Mouse (Mus musculus): ENCODE measurements around the gene Phyh. TPM values are rescaled to one million over a fixed set of nuclear protein-coding genes. Genes with fewer than 3 reads are reported as not detected.

The Phyh gene
- polyA plus RNA-seq, 1 experiment from 2014 or later, result 90.7 TPM

DNA sequence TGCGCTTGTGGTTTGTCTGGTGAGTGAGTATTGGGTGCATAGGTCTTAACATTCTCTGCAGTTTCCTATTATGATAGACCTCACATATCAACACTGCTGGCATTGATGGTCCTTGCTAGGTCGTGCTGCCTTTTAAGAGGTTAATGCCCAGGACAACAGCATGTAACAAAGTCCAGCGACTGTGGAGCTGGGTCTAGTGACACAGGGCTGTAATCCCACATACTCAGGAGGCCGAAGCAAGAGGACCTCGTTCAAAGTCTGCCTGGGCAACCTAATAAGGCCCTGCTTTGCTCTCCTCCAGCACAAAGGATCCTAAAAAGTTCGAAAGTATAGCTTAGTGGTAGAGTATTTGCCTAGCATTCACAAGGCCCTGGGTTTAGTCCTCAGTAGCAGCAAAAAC lies 8.9 kb upstream of the Phyh start:
- Histone ChIP-seq H3K36me3 (ENCODE audit: control insufficient read depth, insufficient read depth, low read length) (peaks cover 27% of the 10 kb centered on the region), H3K4me2 (ENCODE audit: low read depth, low read length) (no peak overlapping the region), H3K27ac (ENCODE audit: low read depth, low read length) (no peak overlapping the region), H3K9me3 (ENCODE audit: control insufficient read depth, low read length) (no peaks in the 10 kb centered on the region), H3K4me1 (ENCODE audit: control insufficient read depth, insufficient read depth, low read length) (no peaks in the 10 kb centered on the region), H3K4me3 (ENCODE audit: low read depth, low read length) (no peak overlapping the region), H3K9ac (replicated peaks; ENCODE audit: low read depth, low read length) (no peak overlapping the region), H3K27me3 (ENCODE audit: control insufficient read depth, insufficient read depth, low read length) (no peaks in the 10 kb centered on the region)
- 74% methylated on average over 6 of the region's 6 CpGs for WGBS
- ATAC-seq (ENCODE audit: low read depth), result no peak

DNA sequence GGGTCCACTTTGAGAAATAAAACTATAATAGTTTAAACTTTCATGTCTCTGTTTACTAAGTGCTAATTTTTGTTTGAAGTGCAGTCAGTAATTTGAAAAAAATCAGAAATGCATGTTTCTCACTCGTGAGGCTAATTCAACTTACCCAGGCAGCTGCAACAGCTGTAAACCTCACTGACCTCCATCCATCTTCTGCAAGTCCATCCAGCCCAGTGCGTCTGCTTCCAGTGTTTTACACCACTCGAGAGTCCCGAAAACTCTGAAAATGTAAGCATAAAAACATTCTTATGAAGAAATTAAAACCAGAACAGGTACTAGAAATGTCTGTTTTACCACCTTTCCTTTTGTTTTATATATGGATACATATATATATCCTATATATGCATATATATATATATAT lies 8.3 kb upstream of the Phyh start:
- no peak overlapping the region for H3K9ac ChIP-seq (replicated peaks; ENCODE audit: low read depth, low read length)
- H3K27me3 ChIP-seq (ENCODE audit: control insufficient read depth, insufficient read depth, low read length), result no peaks in the 10 kb centered on the region
- no peak for ATAC-seq (ENCODE audit: low read depth)
- H3K4me1 ChIP-seq (ENCODE audit: control insufficient read depth, insufficient read depth, low read length), result no peaks in the 10 kb centered on the region
- no peak overlapping the region for H3K4me2 ChIP-seq (ENCODE audit: low read depth, low read length)
- 75% methylated on average over 4 of the region's 4 CpGs for WGBS
- H3K9me3 ChIP-seq (ENCODE audit: control insufficient read depth, low read length), result no peaks in the 10 kb centered on the region
- no peak overlapping the region for H3K4me3 ChIP-seq (ENCODE audit: low read depth, low read length)
- H3K36me3 ChIP-seq (ENCODE audit: control insufficient read depth, insufficient read depth, low read length), result peaks cover 24% of the 10 kb centered on the region
- no peak overlapping the region for H3K27ac ChIP-seq (ENCODE audit: low read depth, low read length)

DNA sequence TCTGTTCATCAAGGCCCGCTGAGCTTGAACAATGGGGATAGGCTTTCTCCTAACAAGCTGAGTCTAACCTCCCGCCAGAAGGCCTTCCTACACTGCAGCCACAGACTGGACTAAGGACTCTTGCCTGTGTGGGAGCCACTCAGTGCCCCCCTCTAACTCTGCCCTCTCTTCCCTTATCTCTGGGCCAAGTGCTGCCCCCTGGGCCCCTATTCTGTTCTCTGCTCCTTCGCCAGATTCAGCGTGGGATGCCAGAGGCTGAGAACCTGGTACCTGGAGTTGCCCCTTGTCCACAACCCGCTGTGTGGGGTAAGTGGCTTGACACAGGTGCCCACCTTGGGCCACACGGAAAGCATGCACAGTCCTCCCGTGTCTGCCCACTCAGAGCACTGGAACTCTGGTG lies 4.9 kb upstream of the Phyh start:
- Histone ChIP-seq H3K4me1 (ENCODE audit: control insufficient read depth, insufficient read depth, low read length) (no peaks in the 10 kb centered on the region), H3K9me3 (ENCODE audit: control insufficient read depth, low read length) (no peaks in the 10 kb centered on the region), H3K27ac (ENCODE audit: low read depth, low read length) (no peak overlapping the region), H3K27me3 (ENCODE audit: control insufficient read depth, insufficient read depth, low read length) (no peaks in the 10 kb centered on the region), H3K4me2 (ENCODE audit: low read depth, low read length) (no peak overlapping the region), H3K36me3 (ENCODE audit: control insufficient read depth, insufficient read depth, low read length) (no peaks in the 10 kb centered on the region), H3K4me3 (ENCODE audit: low read depth, low read length) (no peak overlapping the region), H3K9ac (replicated peaks; ENCODE audit: low read depth, low read length) (no peak overlapping the region)
- no peak for ATAC-seq (ENCODE audit: low read depth)
- WGBS, result 66% methylated on average over 7 of the region's 7 CpGs

DNA sequence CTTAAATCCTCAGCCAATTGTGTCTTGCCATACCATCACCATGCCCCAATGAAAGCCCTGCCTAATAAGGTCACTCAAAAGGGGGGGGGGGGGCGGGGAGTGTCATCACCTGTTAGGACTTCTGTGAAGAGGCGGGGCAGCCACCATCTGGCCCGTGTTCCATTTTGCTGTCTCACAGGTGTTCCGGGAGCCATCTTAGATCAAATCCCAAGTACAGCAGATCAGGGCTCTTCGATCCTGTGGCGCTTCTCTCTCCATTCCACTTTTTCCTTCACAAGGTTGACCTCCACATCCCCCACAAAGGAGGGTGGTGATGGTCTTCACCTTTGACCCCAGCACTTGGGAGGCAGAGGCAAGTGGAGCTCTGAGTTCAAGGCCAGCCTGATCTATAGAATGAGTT lies 2.8 kb upstream of the Phyh start:
- WGBS, result 72% methylated on average over 6 of the region's 6 CpGs
- Histone ChIP-seq H3K36me3 (ENCODE audit: control insufficient read depth, insufficient read depth, low read length) (no peaks in the 10 kb centered on the region), H3K4me2 (ENCODE audit: low read depth, low read length) (no peak overlapping the region), H3K9me3 (ENCODE audit: control insufficient read depth, low read length) (no peaks in the 10 kb centered on the region), H3K4me3 (ENCODE audit: low read depth, low read length) (no peak overlapping the region), H3K9ac (replicated peaks; ENCODE audit: low read depth, low read length) (no peak overlapping the region), H3K27ac (ENCODE audit: low read depth, low read length) (no peak overlapping the region), H3K27me3 (ENCODE audit: control insufficient read depth, insufficient read depth, low read length) (no peaks in the 10 kb centered on the region), H3K4me1 (ENCODE audit: control insufficient read depth, insufficient read depth, low read length) (0 out of 2 replicates have a peak, but pooled peaks cover 5% of the 10 kb centered on the region)
- no peak for ATAC-seq (ENCODE audit: low read depth)

DNA sequence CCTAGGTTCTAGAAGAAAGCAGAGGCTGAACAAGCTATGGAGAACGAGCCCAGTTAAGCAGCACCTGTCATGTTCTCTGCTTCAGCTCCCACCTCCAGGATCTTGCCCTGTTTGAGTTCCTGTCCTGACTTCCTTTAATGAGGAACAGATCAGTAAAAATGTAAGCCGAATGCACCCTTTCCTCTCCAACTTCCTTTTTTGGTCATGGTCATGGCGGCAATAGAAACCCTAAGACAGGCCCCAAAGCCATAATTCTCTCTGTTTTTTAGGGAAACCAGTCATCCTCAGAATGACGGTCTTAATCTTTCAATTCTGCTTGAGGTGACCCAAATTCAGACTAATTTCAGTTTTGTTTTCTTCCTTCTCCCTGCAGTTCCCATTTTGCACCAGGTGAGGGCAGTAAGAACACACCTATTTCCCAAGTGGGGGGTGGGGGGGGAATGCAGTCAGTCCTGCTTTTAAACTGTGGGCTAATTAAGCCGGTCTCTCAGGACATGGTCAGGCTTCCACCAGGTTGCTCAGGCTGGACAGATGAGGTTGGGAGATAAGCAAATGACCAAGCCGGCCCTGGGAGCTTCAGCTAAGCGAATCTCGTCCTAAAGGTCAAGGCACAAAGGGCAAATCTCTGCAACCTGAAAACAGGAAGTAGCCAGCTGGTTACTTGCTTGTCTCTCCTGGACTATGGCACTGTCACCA lies 1.3 kb upstream of the Phyh start:
- no peaks in the 10 kb centered on the region for H3K27me3 ChIP-seq (ENCODE audit: control insufficient read depth, insufficient read depth, low read length)
- WGBS, result 26% methylated on average over 8 of the region's 8 CpGs
- H3K4me2 ChIP-seq (ENCODE audit: low read depth, low read length), result peak overlapping the region; percentile 40
- H3K9ac ChIP-seq (replicated peaks; ENCODE audit: low read depth, low read length), result no peak overlapping the region
- H3K36me3 ChIP-seq (ENCODE audit: control insufficient read depth, insufficient read depth, low read length), result no peaks in the 10 kb centered on the region
- no peak for ATAC-seq (ENCODE audit: low read depth)
- H3K4me3 ChIP-seq (ENCODE audit: low read depth, low read length), result no peak overlapping the region
- H3K4me1 ChIP-seq (ENCODE audit: control insufficient read depth, insufficient read depth, low read length), result 0 out of 2 replicates have a peak, but pooled peaks cover 5% of the 10 kb centered on the region
- H3K27ac ChIP-seq (ENCODE audit: low read depth, low read length), result no peak overlapping the region
- H3K9me3 ChIP-seq (ENCODE audit: control insufficient read depth, low read length), result no peaks in the 10 kb centered on the region

DNA sequence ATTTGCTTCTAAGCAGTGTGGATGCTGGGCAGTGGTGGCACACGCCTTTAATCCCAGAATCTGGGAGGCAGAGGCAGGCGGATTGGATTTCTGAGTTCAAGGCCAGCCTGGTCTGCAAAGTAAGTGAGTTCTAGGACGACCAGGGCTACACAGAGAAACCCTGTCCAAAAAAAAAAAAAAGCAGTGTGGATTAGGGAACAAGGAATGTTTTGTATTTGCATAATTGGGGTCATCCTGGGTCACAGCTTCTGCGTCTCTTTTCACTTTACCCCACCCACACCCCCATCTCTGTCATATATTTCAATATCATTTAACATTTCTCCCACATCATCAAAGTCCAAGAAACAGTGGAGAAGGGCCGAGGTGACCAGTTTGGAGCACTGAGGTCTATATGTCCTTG lies 2.2 kb downstream of the Phyh start:
- H3K9me3 ChIP-seq (ENCODE audit: control insufficient read depth, low read length), result no peaks in the 10 kb centered on the region
- H3K4me2 ChIP-seq (ENCODE audit: low read depth, low read length), result no peak overlapping the region
- H3K36me3 ChIP-seq (ENCODE audit: control insufficient read depth, insufficient read depth, low read length), result no peaks in the 10 kb centered on the region
- H3K27me3 ChIP-seq (ENCODE audit: control insufficient read depth, insufficient read depth, low read length), result no peaks in the 10 kb centered on the region
- ATAC-seq (ENCODE audit: low read depth), result no peak
- H3K4me1 ChIP-seq (ENCODE audit: control insufficient read depth, insufficient read depth, low read length), result 0 out of 2 replicates have a peak, but pooled peaks cover 5% of the 10 kb centered on the region
- WGBS, result 74% methylated on average over 5 of the region's 5 CpGs
- no peak overlapping the region for H3K9ac ChIP-seq (replicated peaks; ENCODE audit: low read depth, low read length)
- no peak overlapping the region for H3K4me3 ChIP-seq (ENCODE audit: low read depth, low read length)
- no peak overlapping the region for H3K27ac ChIP-seq (ENCODE audit: low read depth, low read length)

DNA sequence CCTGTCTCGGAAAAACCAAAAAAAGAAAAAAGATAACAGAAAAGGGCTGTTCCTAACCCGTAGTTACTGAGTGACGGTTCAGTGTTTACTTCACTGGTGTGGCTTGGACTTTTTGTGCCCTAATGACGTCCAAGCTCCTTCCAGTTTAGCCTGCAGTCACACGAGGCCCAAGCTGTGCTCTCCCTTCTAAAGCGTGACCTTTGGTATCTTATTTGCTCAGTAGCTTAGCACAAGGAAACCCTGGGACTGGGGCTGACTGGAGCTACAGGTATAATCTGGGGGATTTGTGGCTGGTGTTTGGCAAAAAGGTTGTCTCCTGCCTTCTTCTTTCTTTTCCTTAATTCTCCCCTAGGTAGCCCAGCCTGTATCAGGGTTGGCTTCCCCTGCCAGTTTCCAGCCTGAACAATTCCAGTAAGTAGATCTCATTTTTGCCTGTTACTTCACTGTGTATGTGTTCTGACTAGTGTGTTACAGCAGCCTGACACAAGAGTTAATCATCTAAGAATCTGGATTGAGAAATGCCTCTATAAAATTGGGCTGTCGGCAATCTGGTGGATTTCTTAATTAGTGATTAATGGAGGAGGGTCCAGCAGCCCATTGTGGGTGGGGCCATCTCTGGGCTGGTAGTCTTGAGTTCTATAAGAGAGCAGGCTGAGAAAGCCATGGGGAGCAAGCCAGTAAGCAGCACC lies 3.8 kb downstream of the Phyh start:
- 82% methylated on average over 7 of the region's 7 CpGs for WGBS

DNA sequence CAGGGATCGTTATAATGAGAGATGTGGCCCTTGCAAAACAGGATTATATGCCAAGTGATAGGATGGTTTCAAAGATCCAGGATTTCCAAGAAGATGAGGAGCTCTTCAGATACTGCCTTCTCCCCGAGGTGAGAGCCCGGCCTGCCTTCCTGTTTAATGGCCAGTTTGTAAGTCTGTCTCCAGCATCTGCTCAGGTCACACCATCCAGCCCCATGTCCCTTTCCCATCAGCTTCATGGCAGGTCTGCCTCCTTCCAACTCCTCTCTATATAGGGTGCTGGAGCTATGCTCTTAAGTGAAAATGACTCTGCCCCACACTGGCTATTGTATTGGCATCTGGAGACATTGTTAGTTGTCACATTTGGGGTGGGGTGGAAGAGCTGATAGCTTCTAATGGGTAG lies 8.6 kb downstream of the Phyh start:
- Histone ChIP-seq H3K9me3 (ENCODE audit: control insufficient read depth, low read length) (no peaks in the 10 kb centered on the region), H3K9ac (replicated peaks; ENCODE audit: low read depth, low read length) (no peak overlapping the region), H3K27ac (ENCODE audit: low read depth, low read length) (no peak overlapping the region), H3K27me3 (ENCODE audit: control insufficient read depth, insufficient read depth, low read length) (no peaks in the 10 kb centered on the region), H3K4me1 (ENCODE audit: control insufficient read depth, insufficient read depth, low read length) (no peaks in the 10 kb centered on the region), H3K4me2 (ENCODE audit: low read depth, low read length) (no peak overlapping the region), H3K36me3 (ENCODE audit: control insufficient read depth, insufficient read depth, low read length) (no peaks in the 10 kb centered on the region), H3K4me3 (ENCODE audit: low read depth, low read length) (no peak overlapping the region)
- 87% methylated on average over 3 of the region's 3 CpGs for WGBS
- no peak for ATAC-seq (ENCODE audit: low read depth)

More for the DNA sequence above, 3.8 kb downstream of the Phyh start:
- Histone ChIP-seq H3K27me3 (ENCODE audit: control insufficient read depth, insufficient read depth, low read length) (no peaks in the 10 kb centered on the region), H3K36me3 (ENCODE audit: control insufficient read depth, insufficient read depth, low read length) (no peaks in the 10 kb centered on the region), H3K4me3 (ENCODE audit: low read depth, low read length) (no peak overlapping the region), H3K4me1 (ENCODE audit: control insufficient read depth, insufficient read depth, low read length) (0 out of 2 replicates have a peak, but pooled peaks cover 5% of the 10 kb centered on the region), H3K27ac (ENCODE audit: low read depth, low read length) (no peak overlapping the region), H3K4me2 (ENCODE audit: low read depth, low read length) (no peak overlapping the region), H3K9ac (replicated peaks; ENCODE audit: low read depth, low read length) (no peak overlapping the region), H3K9me3 (ENCODE audit: control insufficient read depth, low read length) (no peaks in the 10 kb centered on the region)
- no peak for ATAC-seq (ENCODE audit: low read depth)

DNA sequence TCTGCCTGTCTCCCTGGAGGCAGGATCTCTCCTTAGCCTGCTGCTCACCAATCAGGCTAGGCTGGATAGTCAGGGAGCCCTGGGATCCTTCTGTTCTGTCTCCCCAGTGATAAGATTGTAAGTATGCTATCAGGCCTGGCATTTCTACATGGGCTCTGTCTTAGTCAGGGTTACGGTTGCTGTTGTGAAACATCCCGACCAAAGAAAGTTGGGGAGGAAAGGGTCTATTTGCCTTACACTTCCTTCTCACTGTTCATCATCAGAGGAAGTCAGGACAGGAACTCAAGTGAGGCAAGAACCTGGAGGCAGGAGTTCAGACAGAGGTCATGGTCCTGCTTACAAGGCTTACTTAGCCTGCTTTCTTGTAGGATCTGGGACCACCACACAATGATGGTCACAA lies 10.4 kb downstream of the Phyh start:
- 81% methylated on average over 2 of the region's 2 CpGs for WGBS
- Histone ChIP-seq H3K9me3 (ENCODE audit: control insufficient read depth, low read length) (no peaks in the 10 kb centered on the region), H3K4me2 (ENCODE audit: low read depth, low read length) (no peak overlapping the region), H3K27me3 (ENCODE audit: control insufficient read depth, insufficient read depth, low read length) (no peaks in the 10 kb centered on the region), H3K9ac (replicated peaks; ENCODE audit: low read depth, low read length) (no peak overlapping the region), H3K4me3 (ENCODE audit: low read depth, low read length) (no peak overlapping the region), H3K4me1 (ENCODE audit: control insufficient read depth, insufficient read depth, low read length) (no peaks in the 10 kb centered on the region), H3K36me3 (ENCODE audit: control insufficient read depth, insufficient read depth, low read length) (no peaks in the 10 kb centered on the region), H3K27ac (ENCODE audit: low read depth, low read length) (no peak overlapping the region)
- ATAC-seq (ENCODE audit: low read depth), result no peak
